Mouse (Mus musculus) limb, embryonic 15.5 days (tissue): ENCODE measurements around the gene Nxnl2. TPM values are rescaled to one million over a fixed set of nuclear protein-coding genes. Genes with fewer than 3 reads are reported as not detected.
A peak's percentile ranks its signal among the peaks of the same experiment; 100 is the strongest.

Source experiments
- ATAC-seq: fragments of 200-750 bp; cut with Nextera tagmentation; 2 replicates; pipeline ENCODE4 v1.8.0; 2017; ENCODE audit warnings: low read depth, moderate TSS enrichment; ENCODE audit not compliant: insufficient number of reproducible peaks, low FRiP score, low TSS enrichment
- H3K27ac ChIP-seq: fragments of 300-500 bp; sonication (generic); 2 replicates; pipeline ENCODE4 v1.5.1; 2015; ENCODE audit warnings: moderate library complexity, mild to moderate bottlenecking, inconsistent platforms
- H3K27me3 ChIP-seq: fragments of 300-500 bp; sonication (generic); 2 replicates; pipeline ENCODE4 v1.6.1; 2015; ENCODE audit warnings: inconsistent platforms
- H3K36me3 ChIP-seq: fragments of 300-500 bp; sonication (generic); 2 replicates; pipeline ENCODE4 v1.6.1; 2015; ENCODE audit warnings: inconsistent platforms
- H3K4me1 ChIP-seq: fragments of 300-500 bp; sonication (generic); 2 replicates; pipeline ENCODE4 v1.6.1; 2015; ENCODE audit warnings: inconsistent platforms
- H3K4me2 ChIP-seq: fragments of 300-500 bp; sonication (generic); 2 replicates; pipeline ENCODE4 v1.6.1; 2015; ENCODE audit warnings: mild to moderate bottlenecking, inconsistent platforms
- H3K4me3 ChIP-seq: fragments of 300-500 bp; sonication (generic); 2 replicates; pipeline ENCODE4 v1.5.1; 2015; ENCODE audit warnings: mild to moderate bottlenecking, inconsistent platforms
- H3K9ac ChIP-seq: fragments of 300-500 bp; sonication (generic); 2 replicates; pipeline ENCODE4 v1.6.1; 2015; ENCODE audit warnings: inconsistent platforms
- H3K9me3 ChIP-seq: fragments of 300-500 bp; sonication (generic); 2 replicates; pipeline ENCODE4 v1.6.1; 2016; ENCODE audit warnings: inconsistent platforms
- WGBS: fragments of 180-500 bp; shearing (Covaris S2); methylation state at CpG from one replicate; pipeline ENCODE4 v1.1.7; 2015; 5-methylcytosine and 5-hydroxymethylcytosine counted together
- microRNA-seq: library from miRNA; unstranded; fragments of <30 nt; microRNA quantifications from one replicate; pipeline ENCODE4, GENCODE M21; 2016
- polyA plus RNA-seq: library from polyadenylated mRNA; unstranded; fragments of >200 nt; fragmentation: Nextera tagmentation; extraction: Ambion mirVana; gene quantifications from 2 replicates; pipeline ENCODE4 v1.2.1, GENCODE M21; 2015

Nxnl2 gene
- polyA plus RNA-seq, 1 experiment from 2014 or later = 4.2 TPM

DNA sequence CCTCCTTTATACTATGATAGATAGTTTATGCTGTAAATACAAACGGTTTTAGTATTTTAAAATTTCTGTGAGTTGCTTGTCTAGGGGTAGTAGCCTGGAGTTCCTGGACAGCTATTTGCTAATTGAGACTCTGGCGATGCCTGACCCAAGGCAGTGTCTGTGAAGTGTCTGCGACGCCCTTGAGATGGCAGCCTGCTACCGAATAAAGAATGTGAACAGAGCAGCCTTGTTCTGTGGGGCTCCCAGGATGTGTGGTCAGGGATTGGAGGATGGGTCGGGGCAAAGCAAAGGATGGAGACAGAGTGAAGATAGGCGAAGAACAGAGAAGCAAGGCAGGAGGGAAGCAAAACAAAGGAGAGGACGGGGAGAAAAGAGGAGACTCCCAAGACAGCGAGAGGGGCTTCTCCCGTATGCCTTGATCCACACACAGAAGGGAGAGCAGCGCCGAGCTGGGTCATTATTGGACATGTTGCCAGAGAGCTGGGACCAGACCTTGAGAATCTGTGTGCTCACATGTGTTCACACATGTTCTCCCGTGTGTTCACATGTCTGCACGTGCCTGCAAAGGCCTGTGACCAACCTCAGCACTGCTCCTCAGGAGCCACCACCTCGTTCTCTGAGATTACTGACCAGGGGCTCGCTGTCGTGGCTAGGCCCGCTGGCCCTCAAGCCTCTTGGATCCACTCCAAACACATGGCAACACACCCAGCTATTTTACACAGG lies 37.7 kb downstream of the Nxnl2 start:
- no peaks in the 10 kb centered on the region for H3K27me3 ChIP-seq
- no peak overlapping the region for H3K9ac ChIP-seq
- WGBS = 53% methylated on average over 18 of the region's 18 CpGs
- peaks cover 7% of the 10 kb centered on the region for H3K4me1 ChIP-seq
- no peak for ATAC-seq
- no peak overlapping the region for H3K4me2 ChIP-seq
- no peaks in the 10 kb centered on the region for H3K9me3 ChIP-seq
- H3K36me3 ChIP-seq = no peaks in the 10 kb centered on the region
- H3K4me3 ChIP-seq = no peak overlapping the region
- no peak overlapping the region for H3K27ac ChIP-seq

DNA sequence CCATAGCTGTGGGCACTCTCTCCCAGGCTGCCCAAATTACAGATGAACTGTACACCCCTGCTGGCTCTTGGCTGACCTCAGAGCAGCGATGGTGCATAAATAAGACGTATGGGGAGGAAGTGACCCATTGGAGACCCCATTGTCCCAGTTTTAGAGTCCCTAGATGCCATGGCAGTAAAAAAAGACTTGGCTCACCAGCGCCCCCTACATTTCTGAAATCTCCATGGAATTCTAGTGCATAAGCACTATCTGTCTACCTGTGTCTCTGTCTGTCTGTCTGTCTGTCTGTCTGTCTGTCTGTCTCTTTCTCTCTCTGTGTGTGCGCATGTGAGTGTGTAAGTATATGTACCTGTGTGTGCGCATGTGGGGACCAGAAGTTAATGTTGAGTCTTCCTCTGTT lies 39.8 kb downstream of the Nxnl2 start:
- H3K27ac ChIP-seq = no peak overlapping the region
- no peak overlapping the region for H3K4me3 ChIP-seq
- no peak overlapping the region for H3K9ac ChIP-seq
- 70% methylated on average over 5 of the region's 5 CpGs for WGBS
- H3K36me3 ChIP-seq = no peaks in the 10 kb centered on the region
- ATAC-seq = no peak
- peaks cover 7% of the 10 kb centered on the region for H3K4me1 ChIP-seq
- no peak overlapping the region for H3K4me2 ChIP-seq
- H3K27me3 ChIP-seq = no peaks in the 10 kb centered on the region
- H3K9me3 ChIP-seq = no peaks in the 10 kb centered on the region

GRCm38 (mm10) chr13:51214746-51215145 lies 43.9 kb downstream of the Nxnl2 start:
- whole genome bisulfite sequencing = 56% methylated on average over 2 of the region's 2 CpGs
- H3K27me3 ChIP-seq = no peaks in the 10 kb centered on the region
- H3K9me3 ChIP-seq = no peaks in the 10 kb centered on the region

DNA sequence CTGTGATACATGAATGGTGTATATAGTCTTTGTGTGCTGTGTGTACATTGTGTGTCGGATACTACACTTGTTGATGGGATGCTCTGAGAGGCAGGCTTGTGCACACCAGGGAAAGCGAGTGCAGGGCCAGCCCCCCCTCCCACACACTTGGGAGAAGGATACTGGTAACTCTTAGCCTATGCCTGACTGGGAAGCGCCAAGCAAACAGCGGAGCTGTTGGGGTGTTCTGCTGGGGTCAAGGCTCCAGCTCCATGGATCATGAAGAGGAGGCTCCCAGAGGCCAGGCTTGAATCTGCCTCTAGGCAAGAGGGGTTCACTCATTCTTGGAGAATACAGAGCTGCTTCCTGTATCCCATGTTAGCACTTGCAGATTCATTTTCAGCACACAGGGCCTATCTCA lies 50.1 kb downstream of the Nxnl2 start:
- no peak overlapping the region for H3K9ac ChIP-seq
- H3K4me3 ChIP-seq = no peak overlapping the region
- peak overlapping the region; percentile 90 for H3K27ac ChIP-seq
- H3K27me3 ChIP-seq = no peaks in the 10 kb centered on the region
- H3K4me1 ChIP-seq = peaks cover 28% of the 10 kb centered on the region
- no peaks in the 10 kb centered on the region for H3K36me3 ChIP-seq
- peak; percentile 47; the same call in 1 of the 2 replicates for ATAC-seq
- H3K4me2 ChIP-seq = no peak overlapping the region
- WGBS = 57% methylated on average over 4 of the region's 4 CpGs
- H3K9me3 ChIP-seq = no peaks in the 10 kb centered on the region

More at GRCm38 (mm10) chr13:51214746-51215145, 43.9 kb downstream of the Nxnl2 start:
- Histone ChIP-seq H3K4me3 (no peak overlapping the region), H3K9ac (no peak overlapping the region), H3K4me1 (peaks cover 2% of the 10 kb centered on the region; the same call in 1 of the 2 replicates), H3K4me2 (no peak overlapping the region), H3K36me3 (no peaks in the 10 kb centered on the region), H3K27ac (peak overlapping the region; percentile 30)
- no peak for ATAC-seq

DNA sequence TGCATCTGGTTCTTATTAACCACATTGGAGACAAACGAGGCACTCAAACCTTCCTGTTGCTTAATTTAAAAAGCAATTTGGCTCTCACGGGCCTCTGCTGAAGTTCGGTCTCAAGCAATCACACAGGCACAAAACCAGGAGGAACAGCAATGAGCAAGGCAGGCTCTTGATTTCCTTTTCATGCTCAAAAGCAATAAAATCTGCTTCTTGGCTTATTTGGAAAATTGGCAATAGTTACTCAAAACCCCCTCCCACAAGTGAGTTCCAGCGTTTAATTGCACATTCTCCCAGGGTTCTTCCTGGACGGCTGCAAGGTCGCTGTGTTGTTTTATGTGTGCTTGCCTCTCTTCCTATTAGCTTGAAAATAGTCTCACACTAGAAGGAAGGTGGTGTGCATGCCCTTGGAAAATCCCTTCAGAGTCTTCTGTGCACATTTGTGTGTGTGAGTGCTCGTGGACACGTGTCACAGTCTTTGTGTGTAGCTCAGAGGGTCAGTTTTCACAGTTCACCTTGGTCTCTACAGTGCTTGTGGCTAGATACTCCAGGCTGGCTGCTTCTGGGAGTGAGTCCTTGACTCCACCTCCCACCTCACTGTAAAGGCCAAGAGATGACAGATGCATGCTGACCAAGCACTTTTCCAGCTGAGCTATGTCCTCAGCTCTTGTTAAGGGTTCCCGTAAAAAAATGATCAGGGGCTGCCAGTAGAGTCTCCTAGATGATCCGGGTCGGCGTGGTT lies 50.8 kb downstream of the Nxnl2 start:
- Histone ChIP-seq H3K4me3 (no peak overlapping the region), H3K4me1 (peaks cover 28% of the 10 kb centered on the region), H3K4me2 (peak overlapping the region; percentile 6; the same call in 1 of the 2 replicates), H3K27ac (peak overlapping the region; percentile 90), H3K36me3 (no peaks in the 10 kb centered on the region), H3K9me3 (no peaks in the 10 kb centered on the region), H3K9ac (no peak overlapping the region), H3K27me3 (no peaks in the 10 kb centered on the region)
- WGBS = 19% methylated on average over 12 of the region's 12 CpGs
- ATAC-seq = peak; percentile 82

Small RNAs within 50 kb of the gene (microRNA-seq; reads per million reads assigned to microRNA genes)
- gene Gm44341 = not detected

Other genes starting within 250 kb of the Nxnl2 start
- 81.4 and 90.7 TPM in 2 replicates for gene Spin1, start 70.1 kb upstream of the Nxnl2 start, polyA plus RNA-seq
- 101 and 109 TPM in 2 replicates for gene S1pr3, start 237.6 kb downstream of the Nxnl2 start, polyA plus RNA-seq